Mouse (Mus musculus) kidney, embryonic 16.5 days (tissue): ENCODE measurements around the gene Rbl1. TPM values are rescaled to one million over a fixed set of nuclear protein-coding genes. Genes with fewer than 3 reads are reported as not detected.

Experiments used
- ATAC-seq: fragments of 200-750 bp; cut with Nextera tagmentation; 2 replicates; pipeline ENCODE4 v1.8.0; 2017; ENCODE audit warnings: moderate TSS enrichment; ENCODE audit not compliant: low FRiP score, low TSS enrichment
- H3K27ac ChIP-seq: fragments of 300-500 bp; sonication (generic); 2 replicates; pipeline ENCODE4 v1.5.1; 2014; ENCODE audit warnings: low read length
- H3K27me3 ChIP-seq: fragments of 300-500 bp; sonication (generic); 2 replicates; pipeline ENCODE4 v1.6.1; 2014; ENCODE audit warnings: low read length, control low read depth, mixed read lengths; ENCODE audit not compliant: insufficient read depth
- H3K36me3 ChIP-seq: fragments of 300-500 bp; sonication (generic); 2 replicates; pipeline ENCODE4 v1.6.1; 2014; ENCODE audit warnings: low read length, control low read depth, mixed read lengths; ENCODE audit not compliant: insufficient read depth
- H3K4me1 ChIP-seq: fragments of 300-500 bp; sonication (generic); 2 replicates; pipeline ENCODE4 v1.6.1; 2014; ENCODE audit warnings: low read length, control low read depth, mixed read lengths; ENCODE audit not compliant: insufficient read depth
- H3K4me2 ChIP-seq: fragments of 300-500 bp; sonication (generic); replicated peaks from 2 replicates; pipeline ENCODE4 v1.6.1; 2014; ENCODE audit warnings: low read depth, low read length
- H3K4me3 ChIP-seq: fragments of 300-500 bp; sonication (generic); 2 replicates; pipeline ENCODE4 v1.5.1; 2014; ENCODE audit warnings: mild to moderate bottlenecking, low read length
- H3K9ac ChIP-seq: fragments of 300-500 bp; sonication (generic); replicated peaks from 2 replicates; pipeline ENCODE4 v1.6.1; 2014; ENCODE audit warnings: low read length
- H3K9me3 ChIP-seq: fragments of 300-500 bp; sonication (generic); 2 replicates; pipeline ENCODE4 v1.6.1; 2016; ENCODE audit warnings: low read length, control low read depth
- WGBS: fragments of 180-500 bp; shearing (Covaris S2); extraction: QIAGEN DNeasy Blood & Tissue Kit; methylation state at CpG from one replicate; pipeline ENCODE4 v1.1.7; 2014; 5-methylcytosine and 5-hydroxymethylcytosine counted together
- polyA plus RNA-seq: library from polyadenylated mRNA; unstranded; fragments of >200 nt; fragmentation: Nextera tagmentation; extraction: Ambion mirVana; gene quantifications from 2 replicates; pipeline ENCODE4 v1.2.1, GENCODE M21; 2015

The Rbl1 gene
- polyA plus RNA-seq, 1 experiment from 2014 or later = 22.3 TPM

- Histone ChIP-seq H3K4me3 (no peak overlapping the region), H3K27ac (no peak overlapping the region), H3K9ac (no peak overlapping the region), H3K27me3 (no peaks in the 10 kb centered on the region), H3K4me2 (no peak overlapping the region), H3K36me3 (peaks cover 14% of the 10 kb centered on the region), H3K4me1 (peaks cover 9% of the 10 kb centered on the region; the same call in 1 of the 2 replicates), H3K9me3 (no peaks in the 10 kb centered on the region)
- WGBS = 90% methylated on average over 2 of the region's 2 CpGs
- ATAC-seq = no peak
Observed at GRCm38 (mm10) chr2:157102256-157102655, 102.1 kb downstream of the Rbl1 start.

GRCm38 (mm10) chr2:157101650-157102049, 102.7 kb downstream of the Rbl1 start:
- no peak overlapping the region for H3K4me2 ChIP-seq
- H3K27ac ChIP-seq = no peak overlapping the region
- H3K9me3 ChIP-seq = no peaks in the 10 kb centered on the region
- H3K4me3 ChIP-seq = no peak overlapping the region
- peaks cover 14% of the 10 kb centered on the region for H3K36me3 ChIP-seq
- peaks cover 9% of the 10 kb centered on the region; the same call in 1 of the 2 replicates for H3K4me1 ChIP-seq
- no peak for ATAC-seq
- no peaks in the 10 kb centered on the region for H3K27me3 ChIP-seq
- no peak overlapping the region for H3K9ac ChIP-seq
- 94% methylated on average over 9 of the region's 9 CpGs for WGBS

- no peak overlapping the region for H3K4me2 ChIP-seq
- no peaks in the 10 kb centered on the region for H3K9me3 ChIP-seq
- peak; percentile 41; the same call in 1 of the 2 replicates for ATAC-seq
- no peak overlapping the region for H3K4me3 ChIP-seq
- WGBS = 29% methylated on average over 12 of the region's 12 CpGs
- H3K36me3 ChIP-seq = peaks cover 14% of the 10 kb centered on the region
- H3K9ac ChIP-seq = 0 out of 2 replicates have a peak overlapping the region, but pooled peaks have one; percentile 0
- H3K27me3 ChIP-seq = no peaks in the 10 kb centered on the region
- H3K27ac ChIP-seq = peak overlapping the region; percentile 45
- peaks cover 9% of the 10 kb centered on the region; the same call in 1 of the 2 replicates for H3K4me1 ChIP-seq
Observed at GRCm38 (mm10) chr2:157100319-157100605, 104.1 kb downstream of the Rbl1 start.

GRCm38 (mm10) chr2:157099532-157100318, 104.6 kb downstream of the Rbl1 start:
- Histone ChIP-seq H3K9ac (0 out of 2 replicates have a peak overlapping the region, but pooled peaks have one; percentile 0), H3K4me3 (no peak overlapping the region), H3K27ac (peak overlapping the region; percentile 45; the same call in 1 of the 2 replicates), H3K36me3 (peaks cover 14% of the 10 kb centered on the region), H3K4me1 (peaks cover 9% of the 10 kb centered on the region; the same call in 1 of the 2 replicates), H3K9me3 (no peaks in the 10 kb centered on the region), H3K27me3 (no peaks in the 10 kb centered on the region), H3K4me2 (no peak overlapping the region)
- 30% methylated on average over 12 of the region's 12 CpGs for WGBS
- ATAC-seq = peak; percentile 22

Other genes starting within 250 kb of the Rbl1 start
- 57.7 and 57.9 TPM in 2 replicates for gene Ndrg3, start 212.5 kb downstream of the Rbl1 start, polyA plus RNA-seq
- 37.9 and 40.2 TPM in 2 replicates for gene Dsn1, start 197.4 kb downstream of the Rbl1 start, polyA plus RNA-seq
- 2.5 and 3.6 TPM in 2 replicates for gene Soga1, start 125.3 kb downstream of the Rbl1 start, polyA plus RNA-seq
- 0.53 and 0.71 TPM in 2 replicates for gene Tldc2, start 117.5 kb downstream of the Rbl1 start, polyA plus RNA-seq
- gene Samhd1, start 69.3 kb downstream of the Rbl1 start, polyA plus RNA-seq = 25.9 and 27.1 TPM in 2 replicates
- 324 and 341 TPM in 2 replicates for gene Rpn2, start 74.5 kb upstream of the Rbl1 start, polyA plus RNA-seq
- gene Mroh8, start 75.0 kb upstream of the Rbl1 start, polyA plus RNA-seq = 0.36 and 0.58 TPM in 2 replicates
- not detected in 2 replicates for gene Ghrh, start 143.0 kb upstream of the Rbl1 start, polyA plus RNA-seq
- 82.5 and 83.7 TPM in 2 replicates for gene Manbal, start 163.1 kb upstream of the Rbl1 start, polyA plus RNA-seq
- gene Src, start 213.9 kb upstream of the Rbl1 start, polyA plus RNA-seq = 16.9 and 17.3 TPM in 2 replicates